Mouse (Mus musculus) brain, embryonic 18.5 days (tissue): ENCODE measurements around the gene Tmc5.

ENCODE experiments used
- DNase-seq: peaks from one replicate; pipeline ENCODE4 v3.0.0-alpha.2; 2012; ENCODE audit warnings: low read depth, low spot score

Tmc5 gene

GRCm38 (mm10) chr7:118610721-118611120 lies 13.6 kb downstream of the Tmc5 start:
- no peak for DNase-seq

- no peak for DNase-seq
These were observed 14.2 kb downstream of the Tmc5 start for GRCm38 (mm10) chr7:118611185-118611749.

GRCm38 (mm10) chr7:118611933-118612332 lies 14.8 kb downstream of the Tmc5 start:
- no peak for DNase-seq

- DNase-seq = no peak
These were observed 17.0 kb downstream of the Tmc5 start for GRCm38 (mm10) chr7:118614076-118614475.

- no peak for DNase-seq
These were observed 21.0 kb downstream of the Tmc5 start for GRCm38 (mm10) chr7:118618104-118618503.

- DNase-seq = no peak
These were observed 23.3 kb downstream of the Tmc5 start for GRCm38 (mm10) chr7:118620243-118620906.

- no peak for DNase-seq
These were observed 24.0 kb downstream of the Tmc5 start for GRCm38 (mm10) chr7:118621094-118621493.

GRCm38 (mm10) chr7:118627550-118628298 lies 30.6 kb downstream of the Tmc5 start:
- DNase-seq = no peak

GRCm38 (mm10) chr7:118633094-118633493 lies 36.0 kb downstream of the Tmc5 start:
- DNase-seq = no peak

- no peak for DNase-seq
These were observed 36.9 kb downstream of the Tmc5 start for GRCm38 (mm10) chr7:118633951-118634350.

GRCm38 (mm10) chr7:118637466-118637865 lies 40.4 kb downstream of the Tmc5 start:
- DNase-seq = no peak

GRCm38 (mm10) chr7:118646237-118646636 lies 49.1 kb downstream of the Tmc5 start:
- DNase-seq = no peak

- no peak for DNase-seq
These were observed 52.2 kb downstream of the Tmc5 start for GRCm38 (mm10) chr7:118649328-118649727.

GRCm38 (mm10) chr7:118650119-118650518 lies 53.0 kb downstream of the Tmc5 start:
- DNase-seq = no peak

- no peak for DNase-seq
These were observed 53.8 kb downstream of the Tmc5 start for GRCm38 (mm10) chr7:118650891-118651290.

GRCm38 (mm10) chr7:118652572-118653295 lies 55.6 kb downstream of the Tmc5 start:
- DNase-seq = no peak

- no peak for DNase-seq
These were observed 59.6 kb downstream of the Tmc5 start for GRCm38 (mm10) chr7:118656730-118657129.

GRCm38 (mm10) chr7:118667773-118668172 lies 70.7 kb downstream of the Tmc5 start:
- no peak for DNase-seq

- no peak for DNase-seq
These were observed 73.0 kb downstream of the Tmc5 start for GRCm38 (mm10) chr7:118670142-118670541.

GRCm38 (mm10) chr7:118676826-118677225 lies 79.7 kb downstream of the Tmc5 start:
- DNase-seq = no peak

- DNase-seq = peak; percentile 56
These were observed 91.1 kb downstream of the Tmc5 start for GRCm38 (mm10) chr7:118688199-118688598.

- DNase-seq = no peak
These were observed 92.0 kb downstream of the Tmc5 start for GRCm38 (mm10) chr7:118689088-118689487.
